Mouse (Mus musculus): ENCODE measurements around the gene Cyb5r4.

Cyb5r4 gene

GRCm38 (mm10) chr9:87021778-87022523 lies at the start of gene Cyb5r4:
Cyb5r4 (plus strand) TSS chr9:87022014.
- under 1% methylated on average over 52 of the region's 52 CpGs for WGBS

GRCm38 (mm10) chr9:86973562-86973961 lies 48.3 kb upstream of the Cyb5r4 start:
- 42% methylated on average over 4 of the region's 4 CpGs for WGBS

- WGBS = 48% methylated on average over 4 of the region's 4 CpGs
These were observed 44.9 kb upstream of the Cyb5r4 start for GRCm38 (mm10) chr9:86976896-86977295.

- 78% methylated on average over 7 of the region's 7 CpGs for WGBS
These were observed 43.4 kb upstream of the Cyb5r4 start for GRCm38 (mm10) chr9:86978257-86978907.

GRCm38 (mm10) chr9:86980942-86981341 lies 40.9 kb upstream of the Cyb5r4 start:
- 62% methylated on average over 2 of the region's 2 CpGs for WGBS

- 41% methylated on average over 10 of the region's 10 CpGs for WGBS
These were observed 40.3 kb upstream of the Cyb5r4 start for GRCm38 (mm10) chr9:86981551-86981950.

- 75% methylated on average over 3 of the region's 3 CpGs for WGBS
These were observed 37.2 kb upstream of the Cyb5r4 start for GRCm38 (mm10) chr9:86984583-86984982.

- WGBS = 78% methylated on average over 6 of the region's 6 CpGs
These were observed 36.7 kb upstream of the Cyb5r4 start for GRCm38 (mm10) chr9:86985105-86985504.

GRCm38 (mm10) chr9:86986703-86987296 lies 35.0 kb upstream of the Cyb5r4 start:
- 85% methylated on average over 7 of the region's 7 CpGs for WGBS

GRCm38 (mm10) chr9:86991758-86992157 lies 30.1 kb upstream of the Cyb5r4 start:
- 79% methylated on average over 8 of the region's 8 CpGs for WGBS

GRCm38 (mm10) chr9:86997046-86997691 lies 24.6 kb upstream of the Cyb5r4 start:
- WGBS = 83% methylated on average over 3 of the region's 3 CpGs

GRCm38 (mm10) chr9:86999956-87000582 lies 21.7 kb upstream of the Cyb5r4 start:
- 33% methylated on average over 2 of the region's 2 CpGs for WGBS

- WGBS = 66% methylated on average over 6 of the region's 6 CpGs
These were observed 16.9 kb upstream of the Cyb5r4 start for GRCm38 (mm10) chr9:87004701-87005434.

GRCm38 (mm10) chr9:87005435-87005779 lies 16.4 kb upstream of the Cyb5r4 start:
- 53% methylated on average over 5 of the region's 5 CpGs for WGBS

- 42% methylated on average over 6 of the region's 6 CpGs for WGBS
These were observed 13.3 kb upstream of the Cyb5r4 start for GRCm38 (mm10) chr9:87008507-87008906.

- WGBS = 80% methylated on average over 1 of the region's 1 CpGs
These were observed 12.9 kb upstream of the Cyb5r4 start for GRCm38 (mm10) chr9:87008919-87009318.

- under 1% methylated on average over 71 of the region's 71 CpGs for WGBS
These were observed 6.4 kb upstream of the Cyb5r4 start, which contains the start of gene Ripply2 for GRCm38 (mm10) chr9:87015288-87015937. Ripply2 (plus strand) TSS chr9:87015537.

- 11% methylated on average over 10 of the region's 10 CpGs for WGBS
These were observed 5.9 kb upstream of the Cyb5r4 start for GRCm38 (mm10) chr9:87015938-87016294.

GRCm38 (mm10) chr9:87025764-87026163 lies 4.0 kb downstream of the Cyb5r4 start:
- 80% methylated on average over 6 of the region's 6 CpGs for WGBS

GRCm38 (mm10) chr9:87027423-87028084 lies 5.7 kb downstream of the Cyb5r4 start:
- 44% methylated on average over 8 of the region's 8 CpGs for WGBS
